Mouse (Mus musculus) bone marrow, adult 2 months (tissue): ENCODE measurements around the gene Kcnmb1.

Source experiments
- CTCF ChIP-seq: fragments of 200-500 bp; IDR thresholded peaks from 2 replicates; pipeline ENCODE4 v1.5.1; 2011; ENCODE audit warnings: low read length, control low read depth; ENCODE audit not compliant: control insufficient read depth, insufficient read depth
- POLR2A ChIP-seq: fragments of 200-500 bp; IDR thresholded peaks from 2 replicates; pipeline ENCODE4 v1.6.1; 2011; ENCODE audit warnings: low read depth, mild to moderate bottlenecking, control low read depth, low read length, borderline replicate concordance; ENCODE audit not compliant: control insufficient read depth

DNA sequence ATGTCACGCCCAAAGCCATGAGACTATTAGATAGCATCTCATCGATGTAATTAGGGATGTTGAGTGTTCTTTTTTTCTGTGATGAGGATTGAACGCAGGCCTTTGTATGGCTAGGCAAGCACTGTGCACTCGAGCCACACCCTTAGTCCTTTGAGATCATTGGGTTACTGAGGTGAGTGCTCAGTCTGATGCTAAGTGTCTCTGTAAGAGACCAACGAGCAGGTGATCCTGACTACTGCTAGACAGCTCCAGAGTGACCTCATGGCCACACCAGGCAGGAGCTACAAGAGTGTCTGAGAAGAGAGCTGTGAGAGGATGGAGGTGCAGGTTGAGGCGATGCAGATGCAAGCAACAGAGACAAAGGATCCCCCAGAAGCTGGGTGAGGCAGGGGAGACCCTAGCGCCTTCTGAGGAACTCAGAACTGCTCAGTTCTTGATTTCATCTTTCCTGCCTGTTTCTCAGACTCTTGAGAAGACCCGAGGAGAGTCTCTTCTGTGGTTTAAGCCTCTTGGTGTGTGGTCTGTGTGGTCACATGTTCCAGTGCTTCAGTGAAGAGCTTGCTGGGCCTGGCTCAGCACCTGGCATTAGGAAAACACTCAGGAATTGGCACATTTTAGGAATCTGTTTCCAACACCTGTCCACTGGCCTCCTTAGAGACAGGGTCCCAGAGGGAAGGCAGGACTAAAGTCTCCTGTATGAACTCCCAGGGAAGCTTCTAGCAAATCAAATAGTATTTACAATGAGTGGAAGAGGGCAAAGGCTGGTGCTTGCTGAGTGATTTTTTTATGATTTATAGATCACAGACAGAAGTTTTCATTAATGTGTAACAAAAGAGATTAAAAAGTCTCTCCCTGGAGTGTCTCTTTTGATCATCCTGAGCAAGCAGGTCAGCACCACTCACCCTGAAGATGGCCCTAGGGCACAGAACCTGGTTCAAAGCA, 10.9 kb upstream of the Kcnmb1 start:
- TF ChIP-seq POLR2A (no peak), CTCF (no peak)
